Mouse (Mus musculus): ENCODE data around the gene Trmt10a.

Trmt10a gene

GRCm38 (mm10) chr3:138143315-138144059, at the start of gene Trmt10a:
TSS of gene Trmt10a (plus strand) at chr3:138143448.
- peak; percentile 98 for DNase-seq

GRCm38 (mm10) chr3:138095301-138095700, 47.9 kb upstream of the Trmt10a start:
- DNase-seq = no peak

- no peak for DNase-seq
These were observed 47.5 kb upstream of the Trmt10a start for GRCm38 (mm10) chr3:138095718-138096117.

GRCm38 (mm10) chr3:138096263-138097028, 46.8 kb upstream of the Trmt10a start:
- no peak for DNase-seq

GRCm38 (mm10) chr3:138097718-138098117, 45.5 kb upstream of the Trmt10a start:
- DNase-seq = no peak

- DNase-seq = no peak
These were observed 41.3 kb upstream of the Trmt10a start for GRCm38 (mm10) chr3:138101936-138102335.

- no peak for DNase-seq
These were observed 39.6 kb upstream of the Trmt10a start for GRCm38 (mm10) chr3:138103690-138104089.

- DNase-seq = no peak
These were observed 38.2 kb upstream of the Trmt10a start for GRCm38 (mm10) chr3:138105056-138105455.

GRCm38 (mm10) chr3:138106887-138107286, 36.4 kb upstream of the Trmt10a start:
- DNase-seq = no peak

- DNase-seq = no peak
These were observed 32.1 kb upstream of the Trmt10a start for GRCm38 (mm10) chr3:138110910-138111782.

- DNase-seq = no peak
These were observed 29.1 kb upstream of the Trmt10a start for GRCm38 (mm10) chr3:138114106-138114505.

- DNase-seq = no peak
These were observed 26.4 kb upstream of the Trmt10a start for GRCm38 (mm10) chr3:138116871-138117270.

GRCm38 (mm10) chr3:138118392-138118791, 24.9 kb upstream of the Trmt10a start:
- no peak for DNase-seq

- no peak for DNase-seq
These were observed 24.4 kb upstream of the Trmt10a start for GRCm38 (mm10) chr3:138118831-138119230.

GRCm38 (mm10) chr3:138119444-138120105, 23.7 kb upstream of the Trmt10a start:
- no peak for DNase-seq

GRCm38 (mm10) chr3:138121461-138121860, 21.8 kb upstream of the Trmt10a start:
- no peak for DNase-seq

- DNase-seq = no peak
These were observed 19.4 kb upstream of the Trmt10a start for GRCm38 (mm10) chr3:138123842-138124241.

- no peak for DNase-seq
These were observed 14.1 kb upstream of the Trmt10a start for GRCm38 (mm10) chr3:138129110-138129509.

- DNase-seq = no peak
These were observed 12.6 kb upstream of the Trmt10a start for GRCm38 (mm10) chr3:138130692-138131091.

GRCm38 (mm10) chr3:138131168-138131567, 12.1 kb upstream of the Trmt10a start:
- DNase-seq = no peak

GRCm38 (mm10) chr3:138133463-138133862, 9.8 kb upstream of the Trmt10a start:
- no peak for DNase-seq

- DNase-seq = no peak
These were observed 9.3 kb upstream of the Trmt10a start for GRCm38 (mm10) chr3:138133916-138134315.

GRCm38 (mm10) chr3:138134528-138134927, 8.7 kb upstream of the Trmt10a start:
- DNase-seq = no peak

Data from embryo, embryonic 11 days (tissue).